Mouse (Mus musculus) kidney, adult 18-20 months (tissue): ENCODE measurements around the gene Kctd2.
"Not testable (repeated sequence)": the region's sequence is repeated elsewhere in the genome, so short reads cannot be mapped to it uniquely, and the experiment has no call there.

ENCODE experiments used
- DNase-seq: peaks from one replicate; pipeline ENCODE4 v3.0.0; 2021

The Kctd2 gene

GRCm38 (mm10) chr11:115419531-115420237 lies at the start of gene Kctd2, which contains the start of gene Atp5h:
Kctd2 (plus strand) TSS chr11:115420128.
Atp5h (minus strand) TSS chr11:115419962.
- DNase-seq: peak; percentile 92

GRCm38 (mm10) chr11:115370368-115370767 lies 49.6 kb upstream of the Kctd2 start:
- DNase-seq: no peak

GRCm38 (mm10) chr11:115371354-115371753 lies 48.6 kb upstream of the Kctd2 start:
- DNase-seq: no peak

DNA sequence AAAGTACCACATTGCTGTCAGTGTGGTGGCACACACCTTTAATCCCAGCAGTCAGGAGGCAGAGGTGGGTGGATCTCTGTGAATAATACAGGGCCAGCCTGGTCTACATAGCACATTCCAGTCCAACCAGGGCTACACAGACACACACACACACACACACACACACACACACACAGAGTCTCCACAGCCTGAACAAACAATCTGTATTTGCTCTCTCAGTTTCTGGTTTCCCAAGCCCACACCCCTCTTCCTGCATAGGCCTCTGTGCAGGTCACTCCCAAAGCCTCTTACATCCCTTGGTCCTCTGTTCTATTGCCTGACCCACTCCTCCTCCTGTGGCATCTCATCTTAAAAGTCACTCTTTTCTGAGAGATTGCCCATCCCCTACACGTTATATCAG lies 47.9 kb upstream of the Kctd2 start:
- no peak for DNase-seq

GRCm38 (mm10) chr11:115372737-115373136 lies 47.2 kb upstream of the Kctd2 start:
- no peak for DNase-seq

GRCm38 (mm10) chr11:115373805-115374694 lies 45.9 kb upstream of the Kctd2 start:
- DNase-seq: peak; percentile 68

- DNase-seq: no peak
These were observed 45.1 kb upstream of the Kctd2 start for GRCm38 (mm10) chr11:115374695-115375425.

- DNase-seq: no peak
These were observed 43.2 kb upstream of the Kctd2 start for GRCm38 (mm10) chr11:115376722-115377121.

GRCm38 (mm10) chr11:115377254-115377653 lies 42.7 kb upstream of the Kctd2 start:
- DNase-seq: no peak

DNA sequence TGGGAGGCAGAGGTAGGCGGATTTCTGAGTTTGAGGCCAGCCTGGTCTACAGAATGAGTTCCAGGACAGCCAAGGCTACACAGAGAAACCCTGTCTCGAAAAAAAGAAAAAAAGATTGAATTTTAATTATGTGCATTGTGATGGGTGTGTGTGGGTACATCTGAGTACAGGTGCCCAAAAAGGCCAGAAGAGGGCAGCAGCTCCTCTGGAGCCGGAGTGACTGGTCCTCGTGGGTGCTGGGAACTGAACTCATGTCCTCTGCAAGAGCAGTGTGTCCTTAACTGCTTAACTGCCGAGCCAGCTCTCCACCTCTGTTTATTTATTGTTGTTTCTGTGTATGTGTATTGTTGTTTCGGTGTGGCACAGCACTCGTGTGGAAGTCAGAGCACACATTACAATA lies 42.1 kb upstream of the Kctd2 start:
- no peak for DNase-seq

DNA sequence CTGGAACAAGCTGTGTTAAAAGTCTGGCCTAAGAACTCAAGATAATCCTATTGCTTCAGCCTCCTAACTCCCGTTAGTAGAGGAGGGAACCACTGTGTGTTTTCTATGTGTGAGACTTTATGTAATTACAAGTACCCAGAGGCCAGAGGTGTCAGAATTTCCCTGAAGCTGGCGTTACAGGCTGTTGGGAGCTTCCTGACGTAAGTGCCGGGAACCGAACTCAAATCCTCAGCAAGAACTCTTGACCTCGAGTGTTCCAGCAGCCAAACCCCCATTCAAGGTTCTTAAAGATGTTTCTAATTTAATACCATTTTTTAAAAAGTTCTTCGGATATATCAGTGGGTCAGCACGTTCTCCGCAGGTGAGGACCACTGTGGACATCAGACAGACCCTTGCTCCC lies 38.7 kb upstream of the Kctd2 start:
- DNase-seq: no peak

GRCm38 (mm10) chr11:115381743-115382539 lies 38.0 kb upstream of the Kctd2 start, which contains the start of gene Cdr2l:
Cdr2l (plus strand) TSS chr11:115381916.
- peak; percentile 92 for DNase-seq

DNA sequence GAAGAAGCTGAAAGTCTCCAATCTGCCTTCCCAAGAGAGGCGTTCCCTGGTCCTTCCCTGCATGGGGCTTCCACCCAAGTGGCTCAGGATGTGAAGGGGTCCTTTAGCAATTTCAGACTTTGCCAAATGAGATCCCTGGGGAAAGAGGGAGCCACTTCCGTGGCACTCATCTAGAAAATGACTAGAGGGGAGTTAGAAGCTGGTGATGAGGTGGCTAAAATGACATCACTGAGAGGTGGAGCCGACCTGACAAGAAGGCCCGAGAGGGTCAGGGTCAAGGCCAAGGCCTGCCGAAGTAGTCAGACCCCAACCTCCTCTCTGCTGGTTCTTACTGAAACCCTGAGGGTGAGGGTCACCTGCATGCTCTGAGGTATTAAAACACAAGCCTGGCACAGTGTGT lies 37.0 kb upstream of the Kctd2 start:
- DNase-seq: no peak

- no peak for DNase-seq
These were observed 36.0 kb upstream of the Kctd2 start for GRCm38 (mm10) chr11:115383701-115384474.

DNA sequence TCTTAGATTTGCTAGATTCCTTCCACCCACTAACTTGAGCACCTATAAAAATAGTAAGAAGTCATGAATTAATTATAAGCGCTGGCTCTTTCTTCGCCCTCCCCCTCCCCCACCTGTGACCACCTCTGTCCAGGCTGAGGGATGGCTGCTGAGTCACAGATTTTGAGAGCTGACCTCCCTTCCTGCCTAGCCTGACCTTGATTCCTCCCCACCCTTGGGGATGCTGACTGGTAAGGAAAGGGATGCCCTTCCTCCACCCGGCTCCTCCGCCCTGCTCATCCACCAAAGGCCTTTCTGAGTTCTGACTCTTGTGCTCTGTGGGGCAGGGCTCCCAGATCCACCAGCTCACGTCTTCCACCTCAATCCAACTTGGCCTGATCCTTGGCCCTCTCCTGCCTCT lies 35.3 kb upstream of the Kctd2 start:
- DNase-seq: no peak

GRCm38 (mm10) chr11:115386859-115387258 lies 33.1 kb upstream of the Kctd2 start:
- not testable (repeated sequence) for DNase-seq

- no peak for DNase-seq
These were observed 28.6 kb upstream of the Kctd2 start for GRCm38 (mm10) chr11:115391358-115391757.

GRCm38 (mm10) chr11:115393721-115394325 lies 26.1 kb upstream of the Kctd2 start:
- no peak for DNase-seq

GRCm38 (mm10) chr11:115398085-115398484 lies 21.8 kb upstream of the Kctd2 start:
- DNase-seq: no peak

- DNase-seq: no peak
These were observed 19.8 kb upstream of the Kctd2 start for GRCm38 (mm10) chr11:115400126-115400525.
